13 mouse cellular contexts compared by ENCODE assay signal in genomic region chr12:108110674-108111073, GRCm38 (mm10).
"Had no signal": no experiment of that assay in that cellular context is flagged by ENCODE, and none has a peak within 500 bp of the region (broad histone marks: within the 10 kb centered on the region; RNA-seq: fewer than 3 reads in every experiment).

No protein-coding gene starts in this region.

- H3K9ac ChIP-seq: lung, embryonic 14.5 days; midbrain, embryonic 12.5 days; neural tube, embryonic 12.5 days had no signal

- H3K27ac ChIP-seq: midbrain, embryonic 10.5 days; midbrain, embryonic 12.5 days; neural tube, embryonic 12.5 days had no signal

- ATAC-seq: midbrain, embryonic 16.5 days had no signal

- H3K4me2 ChIP-seq: lung, embryonic 14.5 days; midbrain, embryonic 12.5 days; neural tube, embryonic 12.5 days had no signal

- DNase-seq: lung, adult 18-20 months; lung, embryonic 14.5 days; lung, postnatal 10 days; lung, postnatal 4 days; midbrain, embryonic 14.5 days; right cerebral cortex, postnatal 14 days; thymus, adult 2 months; thymus, postnatal 25 days; thymus, postnatal 4 days had no signal

- H3K4me1 ChIP-seq: neural tube, embryonic 12.5 days had no signal

- H3K4me3 ChIP-seq: midbrain, embryonic 10.5 days; midbrain, embryonic 12.5 days; neural tube, embryonic 12.5 days had no signal

- H3K9me3 ChIP-seq: midbrain, embryonic 10.5 days; midbrain, embryonic 12.5 days; neural tube, embryonic 12.5 days had no signal

- H3K27me3 ChIP-seq: midbrain, embryonic 12.5 days; neural tube, embryonic 12.5 days had no signal
